Mouse (Mus musculus): ENCODE results near the gene Stx8. TPM values are rescaled to one million over a fixed set of nuclear protein-coding genes. Genes with fewer than 3 reads are reported as not detected.
A peak's percentile ranks its signal among the peaks of the same experiment; 100 is the strongest.

The Stx8 gene
- total RNA-seq, 1 experiment from 2014 or later = 35.1 TPM

DNA sequence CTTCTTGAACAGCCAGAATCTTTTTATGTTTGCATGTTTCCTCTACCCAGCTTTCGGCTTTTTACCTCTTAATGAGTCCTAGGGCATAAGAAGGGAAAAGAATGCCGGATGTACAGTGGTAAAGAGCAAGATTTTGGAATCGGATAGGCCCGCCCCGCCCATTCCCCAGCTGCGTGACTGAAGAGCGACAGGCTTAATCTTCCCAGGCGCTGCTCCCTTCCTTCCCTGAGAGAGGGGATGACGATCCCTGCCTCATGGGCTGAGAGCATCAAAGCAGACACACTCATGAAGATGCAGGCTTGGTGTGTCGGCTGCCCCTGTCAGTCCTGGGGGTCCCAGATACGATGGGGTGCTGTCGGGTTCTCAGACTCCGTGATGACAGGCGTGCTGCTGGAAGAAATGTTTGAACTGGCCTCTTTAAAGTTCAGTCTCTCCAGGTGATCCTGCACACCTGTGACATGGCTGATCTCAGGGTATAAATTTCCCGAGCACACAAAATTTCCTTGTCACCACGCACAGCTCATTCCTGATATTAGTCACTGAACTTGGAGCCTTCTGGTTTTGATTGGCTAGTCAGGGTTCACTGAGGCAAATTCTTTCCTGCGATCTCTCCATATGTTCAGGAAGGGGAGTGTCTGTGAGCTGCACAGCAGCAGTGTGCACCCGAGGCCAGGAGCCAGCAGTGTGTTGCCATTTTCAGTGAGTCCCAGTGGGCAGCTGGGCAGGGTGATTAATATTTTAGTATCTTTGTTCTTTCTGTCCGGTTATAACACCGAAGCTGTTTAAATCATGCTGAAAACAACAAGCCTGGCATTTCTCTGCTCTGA, 70.4 kb downstream of the Stx8 start:
- no peak for DNase-seq

GRCm38 (mm10) chr11:68037093-68037492, 71.1 kb downstream of the Stx8 start:
- DNase-seq = no peak

GRCm38 (mm10) chr11:68038101-68038500, 72.1 kb downstream of the Stx8 start:
- DNase-seq = no peak

- DNase-seq = no peak
Measured at GRCm38 (mm10) chr11:68044181-68044580, 78.2 kb downstream of the Stx8 start.

DNA sequence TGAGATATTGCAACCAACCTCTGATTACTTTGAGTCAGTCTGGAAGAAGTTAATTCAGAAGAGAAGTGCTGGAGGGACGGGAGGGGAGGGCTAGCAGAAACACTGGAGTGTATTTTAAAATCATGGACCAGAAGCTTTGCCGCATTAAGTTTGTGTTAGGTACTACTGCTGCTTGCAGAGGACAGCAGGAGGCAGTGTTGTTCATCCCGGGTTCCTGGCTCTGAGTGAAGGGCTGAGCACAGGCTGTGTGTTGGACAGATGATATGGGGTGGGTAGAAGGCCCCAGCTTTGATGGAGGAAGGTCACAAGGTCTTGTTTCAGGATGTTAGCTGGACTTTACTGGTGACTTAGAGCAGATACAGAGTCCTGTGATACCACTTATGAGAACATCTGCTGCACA, 80.9 kb downstream of the Stx8 start:
- DNase-seq = no peak

DNA sequence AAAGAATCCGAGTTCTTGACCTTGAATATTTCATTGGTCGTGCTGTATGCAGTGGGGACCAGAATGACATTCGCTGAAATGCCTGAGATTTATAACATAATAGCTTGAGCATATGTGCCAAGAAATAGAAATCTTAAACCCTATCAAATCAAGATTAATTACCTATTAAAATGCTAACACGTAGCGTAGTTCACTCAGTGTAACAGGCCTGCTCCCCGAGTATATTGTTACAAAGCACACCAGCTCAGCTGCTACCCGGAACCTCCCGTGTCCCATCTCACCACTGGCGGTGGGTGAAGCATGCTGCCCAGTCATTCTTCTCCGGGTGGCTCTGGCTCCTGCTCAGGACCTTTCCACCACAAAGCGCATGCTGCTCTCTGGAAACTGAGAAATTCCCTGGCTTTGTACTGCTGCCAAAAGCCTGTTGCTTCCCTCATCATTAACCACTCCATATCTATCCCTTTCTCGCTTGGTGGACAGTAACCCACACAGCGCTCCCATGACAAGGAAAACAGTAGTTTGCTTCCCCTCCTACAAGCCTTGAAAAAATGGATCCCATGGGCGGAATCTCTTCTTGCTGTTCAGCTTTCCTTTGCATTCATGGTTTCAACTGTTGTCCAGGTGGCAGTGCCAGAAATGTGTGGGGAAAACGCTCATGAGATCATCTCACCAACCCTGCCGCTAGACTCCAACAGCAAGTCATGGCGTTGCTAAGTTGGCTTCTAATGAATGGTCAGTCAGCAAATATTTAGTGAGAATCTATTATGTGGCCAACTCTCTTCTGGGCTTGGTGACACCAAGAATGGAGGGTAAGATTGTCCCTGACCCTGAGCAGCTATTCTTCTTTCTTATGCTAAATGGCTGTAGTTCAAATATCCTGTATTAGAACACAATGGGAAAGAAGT, 83.5 kb downstream of the Stx8 start:
- DNase-seq = peak; percentile 18

DNA sequence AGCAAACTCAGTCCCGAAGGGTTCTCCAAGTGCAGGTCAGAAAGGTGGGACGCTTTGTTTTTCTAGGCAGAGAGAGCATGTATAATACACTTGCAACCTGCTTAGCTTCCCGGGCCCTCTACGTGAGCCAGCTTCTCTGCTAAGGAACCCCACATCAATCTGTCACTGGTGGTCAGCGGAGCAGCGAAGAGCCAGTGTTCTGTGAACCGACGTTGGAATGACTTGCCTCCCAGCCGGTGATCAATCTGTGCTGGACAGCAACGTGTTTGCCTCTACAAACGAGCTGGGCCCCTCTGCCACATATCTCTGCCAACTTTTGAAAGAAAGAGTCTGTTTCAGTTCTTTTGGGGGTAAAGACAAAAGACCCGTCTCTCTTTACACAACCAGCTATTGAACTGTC, 84.7 kb downstream of the Stx8 start:
- DNase-seq = no peak

GRCm38 (mm10) chr11:68051305-68051704, 85.3 kb downstream of the Stx8 start:
- peak; percentile 20 for DNase-seq

- no peak for DNase-seq
Measured at GRCm38 (mm10) chr11:68058466-68059201, 92.6 kb downstream of the Stx8 start.

- no peak for DNase-seq
Measured at GRCm38 (mm10) chr11:68060651-68061050, 94.7 kb downstream of the Stx8 start.

DNA sequence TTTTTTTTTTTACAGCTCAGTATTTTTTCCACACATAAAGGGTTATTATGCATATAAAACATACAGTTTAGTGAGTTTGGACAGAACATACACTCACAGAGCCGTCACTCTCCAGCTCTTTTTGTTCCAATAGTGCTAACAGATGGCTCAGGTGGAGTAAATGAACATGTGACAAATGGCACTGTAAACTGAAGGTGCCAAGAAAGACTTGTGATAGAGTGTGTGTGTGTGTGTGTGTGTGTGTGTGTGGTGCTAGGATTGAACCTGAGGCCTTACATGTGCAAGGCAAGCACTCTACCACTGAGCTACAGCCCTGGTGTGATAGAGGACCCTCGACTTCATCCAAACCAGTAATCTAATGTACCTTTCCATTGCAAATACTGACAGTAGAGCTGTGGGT, 96.1 kb downstream of the Stx8 start:
- no peak for DNase-seq

- DNase-seq = no peak
Measured at GRCm38 (mm10) chr11:68067806-68068205, 101.8 kb downstream of the Stx8 start.

GRCm38 (mm10) chr11:68070086-68070485, 104.1 kb downstream of the Stx8 start:
- no peak for DNase-seq

DNA sequence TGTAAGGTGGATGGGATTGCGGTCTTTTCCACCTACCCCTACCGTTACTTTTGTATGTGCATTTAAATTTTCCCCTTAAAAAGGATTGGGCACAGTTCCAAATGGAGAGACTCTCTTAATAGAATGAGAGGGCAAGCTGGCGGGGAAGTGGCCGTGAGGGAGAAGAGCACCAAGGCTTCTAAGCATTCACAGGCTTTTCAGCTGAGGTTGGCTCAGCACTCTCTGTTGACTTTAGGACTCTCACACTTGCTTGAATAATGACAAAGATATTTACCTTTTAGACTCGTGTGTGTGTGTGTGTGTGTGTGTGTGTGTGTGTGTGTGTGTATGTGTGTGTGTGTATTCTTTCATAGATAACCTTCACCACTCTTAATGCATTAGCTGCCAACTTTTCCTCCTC, 105.8 kb downstream of the Stx8 start:
- no peak for DNase-seq

- DNase-seq = no peak
Measured at GRCm38 (mm10) chr11:68072597-68073210, 106.7 kb downstream of the Stx8 start.

DNA sequence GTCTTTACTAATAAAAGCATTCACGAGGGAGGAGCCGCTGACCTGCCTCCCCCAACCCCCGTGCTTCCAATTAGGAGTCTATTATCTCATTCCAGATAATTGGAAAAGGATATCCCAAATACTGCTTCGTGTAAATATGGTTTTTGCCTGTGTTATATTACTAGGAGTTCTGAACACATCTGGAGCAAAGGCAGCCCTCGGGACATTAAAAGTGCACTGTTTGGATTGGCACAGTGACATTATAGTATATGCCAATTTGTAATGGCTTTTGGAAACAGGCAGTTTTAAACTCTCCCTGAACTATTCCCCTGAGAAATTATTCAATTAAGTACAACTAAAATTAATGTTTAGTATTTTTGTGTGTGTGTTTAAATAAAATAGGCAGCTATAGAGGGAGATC, 108.7 kb downstream of the Stx8 start:
- no peak for DNase-seq

- no peak for DNase-seq
Measured at GRCm38 (mm10) chr11:68075331-68075730, 109.3 kb downstream of the Stx8 start.

DNA sequence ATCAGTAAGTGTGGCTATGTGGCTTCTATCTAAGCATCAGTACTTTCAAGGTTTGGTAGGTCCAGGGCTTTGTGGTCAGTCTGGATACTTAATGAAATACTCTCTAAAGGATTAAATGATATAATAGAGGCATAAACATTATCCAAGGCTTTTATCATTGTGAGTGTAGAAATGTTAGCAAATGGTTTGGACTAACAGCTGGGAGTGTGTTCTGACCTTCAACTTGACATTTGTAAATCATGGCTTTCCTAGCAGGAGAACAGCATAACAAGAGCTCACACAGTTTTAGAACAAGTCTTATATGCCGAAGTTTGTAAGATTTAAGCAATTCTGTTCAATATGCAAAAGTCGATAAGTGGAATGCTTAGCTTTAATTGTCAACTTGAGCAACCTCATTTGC, 113.8 kb downstream of the Stx8 start:
- no peak for DNase-seq

DNA sequence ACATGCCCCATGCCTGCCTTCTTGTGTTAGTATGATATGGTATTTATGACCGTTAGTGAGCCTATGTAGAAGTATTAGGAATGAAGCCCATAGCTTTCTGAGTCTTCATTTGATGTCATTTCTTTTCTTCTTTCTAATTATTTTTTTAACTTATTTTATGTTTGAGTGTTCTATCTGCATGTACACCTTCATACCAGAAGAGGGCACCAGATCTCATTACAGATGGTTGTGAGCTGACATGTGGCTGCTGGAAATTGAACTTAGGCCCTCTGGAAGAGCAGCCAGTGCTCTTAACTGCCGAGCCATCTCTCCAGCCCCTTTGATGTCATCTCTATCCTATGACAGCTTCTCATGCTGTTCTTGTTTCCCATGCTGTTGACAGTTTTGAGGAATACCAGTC, 115.0 kb downstream of the Stx8 start:
- no peak for DNase-seq

GRCm38 (mm10) chr11:68082756-68083155, 116.8 kb downstream of the Stx8 start:
- no peak for DNase-seq

- DNase-seq = no peak
Measured at GRCm38 (mm10) chr11:68083562-68083961, 117.6 kb downstream of the Stx8 start.

GRCm38 (mm10) chr11:68086221-68086620, 120.2 kb downstream of the Stx8 start:
- DNase-seq = no peak

All from adrenal gland, postnatal 25 days (tissue).